Mouse (Mus musculus): ENCODE results near the gene Ppef2.
A peak's percentile ranks its signal among the peaks of the same experiment; 100 is the strongest.

Gene Ppef2

GRCm38 (mm10) chr5:92256218-92256617, at the start of gene Ppef2:
TSS of gene Ppef2 (minus strand) at chr5:92256278.
- no peak for DNase-seq

DNA sequence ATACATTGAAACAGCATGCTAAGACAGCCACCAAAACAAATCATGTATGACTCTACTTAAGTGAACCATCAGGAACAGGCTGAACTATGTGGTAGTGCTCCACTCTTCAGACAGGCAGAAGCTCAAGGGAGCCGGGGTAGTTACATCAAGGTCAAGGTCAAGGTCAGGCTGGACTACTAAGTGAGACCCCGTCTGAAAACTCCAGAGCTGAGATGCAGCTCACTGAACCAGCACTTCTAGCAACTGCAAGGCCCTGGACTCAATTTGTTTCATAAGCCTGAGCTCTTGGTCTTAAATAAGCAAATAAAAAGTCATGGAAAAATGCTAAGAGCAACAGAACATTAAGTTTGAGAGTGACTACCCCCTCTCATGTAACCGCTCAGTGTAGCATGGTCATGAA, 48.2 kb upstream of the Ppef2 start:
- DNase-seq, result no peak

GRCm38 (mm10) chr5:92302149-92302840, 46.2 kb upstream of the Ppef2 start:
- no peak for DNase-seq

- DNase-seq, result no peak
Measured at GRCm38 (mm10) chr5:92294525-92294924, 38.4 kb upstream of the Ppef2 start.

DNA sequence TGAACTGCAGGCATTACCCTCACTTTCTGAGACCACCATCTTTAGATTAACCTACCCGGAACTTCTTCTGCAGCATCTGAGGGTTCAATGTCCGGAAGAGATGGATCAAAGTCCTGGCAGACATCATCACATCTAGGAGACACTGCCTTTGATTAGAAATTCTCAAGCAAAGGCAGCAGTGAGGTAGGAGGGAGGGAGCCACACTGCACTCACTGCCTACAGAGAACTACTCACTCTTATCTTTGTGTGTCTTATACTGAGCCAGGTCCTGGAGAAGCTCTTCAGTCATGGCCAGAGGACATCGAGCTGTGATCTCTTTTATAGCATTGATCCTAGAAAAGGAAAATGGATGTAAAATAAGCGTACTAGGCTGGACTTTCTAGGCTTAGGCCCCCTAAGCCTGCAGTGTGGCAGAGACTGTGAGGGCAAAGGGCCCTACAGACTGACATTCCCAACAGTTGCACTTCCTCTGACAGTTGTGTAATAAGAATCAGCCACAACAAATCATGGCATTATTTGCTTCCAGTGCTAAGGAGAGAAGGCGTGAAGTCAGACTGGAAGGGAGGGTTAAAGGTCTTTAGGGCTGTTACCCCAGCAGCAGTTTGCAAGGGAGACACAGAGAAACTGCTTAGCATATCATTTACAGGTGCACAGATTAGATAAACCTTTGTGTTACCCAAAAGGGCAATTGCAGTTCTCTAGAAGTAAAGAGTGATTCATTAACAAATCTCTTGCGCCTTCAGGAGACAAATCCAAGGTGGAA, 35.8 kb upstream of the Ppef2 start:
- no peak for DNase-seq

GRCm38 (mm10) chr5:92287840-92288239, 31.8 kb upstream of the Ppef2 start:
- DNase-seq, result no peak

DNA sequence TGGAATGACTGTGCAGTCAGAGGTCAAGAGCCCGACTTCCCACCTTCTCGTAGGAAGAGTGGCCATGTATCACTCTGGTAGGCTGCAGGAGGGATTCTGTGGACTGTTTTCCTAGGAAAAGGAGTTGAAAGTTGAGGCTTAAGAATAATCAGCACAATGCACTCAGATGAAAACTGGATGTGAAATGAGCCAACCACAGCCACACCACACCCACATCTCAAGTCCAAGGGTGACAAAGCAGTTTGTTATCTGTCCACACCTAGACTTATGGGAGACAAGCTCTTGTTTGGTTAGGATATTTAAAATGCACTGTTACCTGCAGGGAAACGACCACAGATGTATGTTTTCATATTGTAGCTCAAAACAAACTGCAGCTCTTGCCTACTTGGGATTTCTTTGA, 27.0 kb upstream of the Ppef2 start:
- no peak for DNase-seq

DNA sequence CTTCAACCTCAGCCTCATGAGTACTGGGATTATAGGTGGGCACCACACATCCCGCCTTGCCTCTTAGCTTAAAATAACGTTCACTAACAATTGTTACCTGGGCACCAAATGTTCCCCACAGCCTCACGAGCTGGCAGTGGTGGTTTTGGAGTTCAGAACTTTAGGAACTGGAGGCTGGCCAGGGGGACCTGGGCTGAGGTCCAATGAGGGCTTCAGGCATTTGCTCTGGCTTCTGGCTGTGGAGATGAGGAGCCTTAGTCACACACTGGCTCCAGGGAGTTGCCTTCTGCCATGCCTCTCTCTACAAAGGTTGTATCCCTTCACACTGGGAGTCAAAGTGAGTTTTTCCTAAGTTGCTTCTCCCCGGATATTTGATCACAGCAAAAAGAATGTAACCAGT, 26.5 kb upstream of the Ppef2 start:
- DNase-seq, result peak in 1 of 2 experiments; percentile 12

GRCm38 (mm10) chr5:92278942-92279537, 23.0 kb upstream of the Ppef2 start:
- DNase-seq, result no peak

DNA sequence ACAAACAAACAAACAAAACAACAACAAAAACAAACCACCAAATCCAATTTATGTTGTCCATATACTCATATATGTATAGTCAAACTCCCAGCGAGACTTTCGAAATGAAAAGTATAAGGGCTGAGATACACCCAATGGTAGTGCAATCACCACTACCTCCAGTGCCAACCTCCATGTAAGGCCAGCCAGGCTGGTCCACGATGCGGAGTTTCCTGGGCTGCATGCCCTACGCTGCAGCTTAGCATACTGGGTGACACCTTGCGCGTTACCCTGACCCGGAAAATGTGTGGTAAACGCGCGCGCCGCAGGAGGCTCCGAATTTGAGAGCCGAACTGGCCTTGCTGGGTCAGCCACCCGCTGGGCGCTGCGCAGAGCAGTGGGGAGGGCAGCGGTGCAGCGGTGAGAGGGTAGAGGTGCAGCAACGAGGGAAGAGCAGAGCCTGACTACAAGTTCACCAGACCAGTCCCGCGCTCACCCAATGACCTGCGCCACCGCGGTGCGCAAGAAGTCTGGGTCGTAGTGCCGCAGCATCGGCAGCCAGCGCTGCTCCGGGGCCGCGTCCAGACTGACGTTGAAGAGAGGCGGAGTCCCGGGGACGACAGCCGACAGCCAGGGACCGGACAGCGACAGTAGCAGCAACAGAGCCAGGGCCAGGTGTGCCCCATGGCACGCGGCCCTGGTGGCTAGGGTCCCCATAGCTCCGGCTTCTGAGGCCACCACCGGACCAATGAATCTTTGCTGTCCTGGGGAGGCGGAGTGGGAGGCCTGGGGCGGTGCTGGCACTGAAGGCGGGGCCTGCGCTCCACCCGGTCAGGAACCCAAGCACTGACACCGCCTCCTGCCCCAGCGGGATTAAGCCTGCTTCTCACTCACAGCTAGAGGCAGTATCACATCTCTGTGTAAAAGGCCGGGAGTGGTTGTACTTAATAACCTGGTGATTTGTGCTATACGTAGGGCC, 21.6 kb upstream of the Ppef2 start, which contains the start of gene Naaa:
Gene Naaa (minus strand): TSS at position 734 of the 958 bp plus-strand sequence.
- peak; percentile 83 for DNase-seq

GRCm38 (mm10) chr5:92270496-92270895, 14.4 kb upstream of the Ppef2 start:
- no peak for DNase-seq

- peak; percentile 18 to 24 for DNase-seq
Measured at GRCm38 (mm10) chr5:92263761-92264359, 7.8 kb upstream of the Ppef2 start.

- DNase-seq, result no peak
Measured at GRCm38 (mm10) chr5:92262646-92263045, 6.6 kb upstream of the Ppef2 start.

GRCm38 (mm10) chr5:92254476-92254875, 1.6 kb downstream of the Ppef2 start:
- no peak for DNase-seq

DNA sequence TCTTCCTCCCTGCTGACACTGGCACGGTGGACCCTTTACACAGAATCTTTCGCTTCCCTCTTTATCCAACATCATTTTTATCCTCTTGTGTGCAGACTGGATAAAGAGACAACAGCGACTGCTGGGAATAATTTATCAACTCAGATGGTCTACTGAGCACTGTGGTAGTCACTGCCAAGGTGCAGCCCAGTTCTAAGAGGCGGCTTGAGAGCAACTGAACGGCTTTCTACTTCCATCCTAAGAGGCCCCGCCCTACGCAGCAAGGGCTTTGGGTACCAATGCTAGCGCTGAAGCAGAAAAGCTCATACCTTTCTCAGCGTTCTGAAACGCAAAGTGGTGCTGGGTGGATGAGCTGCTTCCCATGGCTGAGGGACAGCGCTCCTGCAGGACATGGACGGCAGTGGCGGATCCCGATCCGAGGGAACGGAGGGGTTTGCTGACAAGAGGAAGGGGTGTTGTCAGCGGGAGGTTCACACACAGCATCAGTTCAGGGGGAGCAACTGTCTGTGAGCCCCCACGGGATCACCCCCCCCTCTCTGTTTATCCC, 3.2 kb downstream of the Ppef2 start:
- DNase-seq, result peak in 1 of 2 experiments; percentile 10

GRCm38 (mm10) chr5:92252031-92252430, 4.0 kb downstream of the Ppef2 start:
- DNase-seq, result no peak

DNA sequence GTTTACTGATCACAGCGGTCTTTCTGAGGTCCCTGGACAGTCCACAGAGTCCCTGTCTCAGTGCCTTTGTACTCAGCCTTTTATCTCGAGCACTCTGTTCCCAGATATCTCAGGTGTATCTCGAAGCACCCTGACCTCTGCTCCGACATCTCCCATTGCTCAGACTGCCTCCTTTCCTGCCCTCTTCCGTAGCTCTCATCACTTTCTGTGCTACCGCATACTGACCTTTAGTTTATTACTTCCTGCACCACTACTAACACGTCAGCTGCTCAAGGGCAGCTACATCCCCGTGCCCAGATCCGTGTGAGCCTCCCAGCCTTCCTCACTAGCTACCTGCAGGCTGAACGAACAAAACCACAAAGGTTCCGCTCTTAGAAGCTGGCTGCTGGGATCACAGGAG, 7.5 kb downstream of the Ppef2 start:
- no peak for DNase-seq

DNA sequence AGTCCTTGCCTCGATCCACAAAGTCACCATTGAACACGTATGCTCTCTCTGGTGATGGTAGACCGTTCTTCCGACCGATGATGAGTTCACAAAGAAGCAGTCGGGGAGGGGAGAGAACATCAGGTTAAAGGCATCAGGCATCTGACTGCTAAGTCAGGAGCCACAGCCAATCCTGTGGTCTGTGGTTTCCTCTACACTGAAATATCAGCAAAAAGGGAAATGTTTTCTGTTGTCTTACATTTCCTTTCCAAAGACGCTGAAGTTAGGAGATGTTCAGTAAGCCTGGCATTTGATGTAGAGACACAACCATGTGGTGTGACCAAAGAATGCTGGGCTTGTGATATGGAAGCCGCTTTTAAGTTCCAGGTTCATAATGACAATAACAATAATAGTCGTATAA, 10.6 kb downstream of the Ppef2 start:
- DNase-seq, result no peak

DNA sequence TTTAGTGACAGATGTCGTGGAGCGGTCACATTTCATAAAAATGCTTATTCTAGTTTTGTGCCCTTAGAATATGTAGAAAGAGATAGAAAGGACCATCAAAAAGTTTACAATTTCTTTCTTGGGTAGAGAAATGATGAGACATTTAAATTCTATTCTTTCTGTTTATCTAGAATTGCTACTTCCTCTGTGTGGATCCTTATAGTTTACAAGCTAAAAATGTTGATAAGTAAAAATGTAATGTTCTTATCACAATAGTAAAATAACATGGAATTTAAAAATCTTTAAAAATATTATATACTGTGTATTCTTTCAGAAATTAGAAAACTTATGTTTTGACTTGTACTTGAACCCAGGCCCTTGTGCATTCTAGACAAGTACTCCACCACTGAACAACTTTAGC, 11.2 kb downstream of the Ppef2 start:
- DNase-seq, result no peak

- DNase-seq, result no peak
Measured at GRCm38 (mm10) chr5:92240769-92241168, 15.3 kb downstream of the Ppef2 start.

DNA sequence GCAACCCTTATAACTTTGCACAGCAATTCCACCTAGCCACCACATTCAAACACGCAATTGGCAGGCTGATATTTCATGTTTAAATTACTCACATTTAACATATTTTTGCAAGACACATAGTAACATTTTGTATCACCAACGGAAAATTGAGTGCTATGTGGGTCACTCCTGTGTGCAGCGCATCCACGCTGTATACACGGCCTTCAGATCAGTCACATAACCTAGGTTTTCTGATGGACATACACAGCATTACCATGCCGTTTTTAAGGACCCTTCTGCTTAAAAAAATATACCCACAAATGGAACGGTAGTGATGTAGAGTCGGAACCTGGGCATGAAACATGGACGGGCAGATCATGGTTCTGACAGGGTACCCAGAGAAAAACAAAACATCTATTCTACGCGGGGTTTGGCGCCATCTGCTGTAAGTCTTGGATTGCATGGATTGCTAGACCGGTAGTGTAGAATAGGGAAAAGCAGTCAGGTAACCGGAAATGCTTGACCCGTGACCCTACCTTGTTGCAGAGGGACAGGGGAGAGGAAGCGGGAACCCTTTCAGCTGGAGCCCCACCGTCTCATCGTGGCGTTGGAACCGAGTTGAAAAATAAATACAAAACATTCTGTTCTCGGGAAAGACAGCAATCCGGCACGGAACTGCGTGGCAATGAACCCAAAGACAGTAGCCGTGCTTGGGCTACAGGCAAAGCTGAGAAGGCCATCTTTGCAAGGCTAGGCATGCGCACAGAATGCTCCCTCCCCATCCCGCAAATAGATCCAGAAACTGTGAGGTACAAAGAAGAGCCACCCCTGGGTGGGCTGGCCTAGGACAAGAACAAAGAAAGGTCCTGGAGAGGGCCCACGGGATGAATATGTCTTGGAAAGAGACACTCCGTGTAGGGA, 16.5 kb downstream of the Ppef2 start:
- DNase-seq, result peak; percentile 71 to 81

All from cerebellum, postnatal 36 days (tissue).